Comparison of ENCODE assay signal across 8 mouse cellular contexts in genomic region chr5:143464757-143465118, GRCm38 (mm10). TPM values are rescaled to one million over a fixed set of nuclear protein-coding genes. Genes with fewer than 3 reads are reported as not detected.
DNase-seq lines count a peak whose midpoint lies in the region; ATAC-seq lines count a peak whose summit lies in the region.

No protein-coding gene starts in this region.

- peak overlapping the region; percentile 96 for H3K4me2 ChIP-seq in heart, embryonic 13.5 days
- peak overlapping the region; percentile 74 for H3K4me2 ChIP-seq in hindbrain, embryonic 12.5 days (replicated peaks)

- H3K9me3 ChIP-seq in heart, embryonic 13.5 days, result no peaks in the 10 kb centered on the region
- H3K9me3 ChIP-seq in hindbrain, embryonic 12.5 days (replicated peaks), result no peaks in the 10 kb centered on the region

- intact Hi-C loops in heart, postnatal 36 days (cut with DNase I), result loop anchor here (5.0 kb wide), 1 partner anchor 63 kb away; the partner anchor contains the start of gene Rac1
- intact Hi-C loops in left cerebral cortex, postnatal 36 days (cut with DNase I), result loop anchor here (5.0 kb wide), 1 partner anchor 43 kb away; no protein-coding TSS in a partner anchor

- DNase-seq in heart, postnatal 36 days, result no peak
- DNase-seq in MN1 (ENCODE audit: low spot score), result peak; percentile 46
- DNase-seq in Muller cell, postnatal 12 days (ENCODE audit: inconsistent ontology term), result no peak
- DNase-seq in left cerebral cortex, postnatal 36 days (ENCODE audit: low spot score in 2 of 2), result no peak
- no peak for DNase-seq in spleen, postnatal 36 days (ENCODE audit: low spot score in 2 of 2)

- peak overlapping the region; percentile 88 for H3K9ac ChIP-seq in heart, embryonic 13.5 days
- peak overlapping the region; percentile 75 for H3K9ac ChIP-seq in hindbrain, embryonic 12.5 days

- peaks cover 25% of the 10 kb centered on the region for H3K36me3 ChIP-seq in heart, embryonic 13.5 days
- H3K36me3 ChIP-seq in hindbrain, embryonic 12.5 days, result peaks cover 25% of the 10 kb centered on the region

- H3K4me1 ChIP-seq in heart, embryonic 13.5 days, result peaks cover 21% of the 10 kb centered on the region
- H3K4me1 ChIP-seq in hindbrain, embryonic 12.5 days, result peaks cover 14% of the 10 kb centered on the region

- H3K27me3 ChIP-seq in heart, embryonic 13.5 days (replicated peaks), result 0 out of 2 replicates have a peak, but pooled peaks cover 13% of the 10 kb centered on the region
- no peaks in the 10 kb centered on the region for H3K27me3 ChIP-seq in hindbrain, embryonic 12.5 days

- WGBS in heart, embryonic 13.5 days, result 0% methylated on average over 20 of the region's 20 CpGs
- 1% methylated on average over 20 of the region's 20 CpGs for WGBS in hindbrain, embryonic 12.5 days

- peak overlapping the region; percentile 58; the same call in 1 of the 2 replicates for H3K27ac ChIP-seq in heart, embryonic 13.5 days (replicated peaks)
- H3K27ac ChIP-seq in hindbrain, embryonic 12.5 days, result peak overlapping the region; percentile 67; the same call in 1 of the 2 replicates

- H3K4me3 ChIP-seq in heart, embryonic 13.5 days, result peak overlapping the region; percentile 82
- peak overlapping the region; percentile 78 for H3K4me3 ChIP-seq in hindbrain, embryonic 12.5 days

- no peak for ATAC-seq in heart, embryonic 13.5 days (ENCODE audit: extremely low read depth, insufficient number of reproducible peaks, low FRiP score, low TSS enrichment)
- peak; percentile 84 for ATAC-seq in hindbrain, embryonic 12.5 days (ENCODE audit: low FRiP score)
- ATAC-seq in megakaryocyte progenitor cell, adult 5-6 weeks (replicated peaks; ENCODE audit: poor library complexity), result peak; percentile 22

RNA-seq across cellular contexts. Expression of gene Daglb, which starts 0.4 kb away (rescaled TPM):
- polyA plus RNA-seq in heart, embryonic 13.5 days (2015; fragmentation: Nextera tagmentation; extraction: Ambion mirVana), result 9.0 and 9.1 TPM in 2 replicates
- total RNA-seq in heart, postnatal 36 days (2021), result 1 to 10 TPM; 8.2 to 9.0 TPM
- 13.4 and 14.6 TPM in 2 replicates for polyA plus RNA-seq in hindbrain, embryonic 12.5 days (2016; fragmentation: Nextera tagmentation; extraction: Ambion mirVana)
- total RNA-seq in megakaryocyte progenitor cell, adult 5-6 weeks (2015), result 13.4 and 15.3 TPM in 2 replicates
- 22.7 and 25.9 TPM in 2 replicates for total RNA-seq in megakaryocyte progenitor cell, adult 5-6 weeks (2017)
- total RNA-seq in left cerebral cortex, postnatal 36 days (2021), result 10 to 100 TPM; 32.6 to 33.7 TPM
